Mouse (Mus musculus) small intestine, adult 2 months (tissue): ENCODE results near the gene Fbln1.

Experiments used
- CTCF ChIP-seq: fragments of 200-500 bp; IDR thresholded peaks from 2 replicates; pipeline ENCODE4 v1.5.1; 2012; ENCODE audit warnings: low read depth, mild to moderate bottlenecking, control low read depth, inconsistent platforms, low read length, moderate library complexity, mixed read lengths; ENCODE audit not compliant: insufficient replicate concordance, insufficient read length; ENCODE audit errors: extremely low read depth
- POLR2A ChIP-seq: fragments of 200-500 bp; IDR thresholded peaks from 2 replicates; pipeline ENCODE4 v1.6.1; 2012; ENCODE audit warnings: low read depth, mild to moderate bottlenecking, control low read depth, inconsistent platforms, low read length, moderate library complexity

- peak; percentile 11; the same call in 1 of the 2 replicates for TF ChIP-seq CTCF
- TF ChIP-seq POLR2A, result no peak
Observed at GRCm38 (mm10) chr15:85208332-85208731, 2.6 kb downstream of the Fbln1 start.
